Mouse (Mus musculus) neural tube, embryonic 13.5 days (tissue): ENCODE results near the gene Scrn3. TPM values are rescaled to one million over a fixed set of nuclear protein-coding genes. Genes with fewer than 3 reads are reported as not detected.

ENCODE experiments used
- ATAC-seq: fragments of 200-750 bp; cut with Nextera tagmentation; 2 replicates; pipeline ENCODE4 v1.8.0; 2017; ENCODE audit warnings: low read depth, mild to moderate bottlenecking, moderate TSS enrichment, moderate library complexity
- H3K27ac ChIP-seq: fragments of 300-500 bp; sonication (generic); replicated peaks from 2 replicates; pipeline ENCODE4 v1.5.1; 2015; ENCODE audit warnings: moderate library complexity, mild to moderate bottlenecking, inconsistent platforms
- H3K27me3 ChIP-seq: fragments of 300-500 bp; sonication (generic); 2 replicates; pipeline ENCODE4 v1.6.1; 2015; ENCODE audit warnings: mild to moderate bottlenecking, inconsistent platforms
- H3K36me3 ChIP-seq: fragments of 300-500 bp; sonication (generic); 2 replicates; pipeline ENCODE4 v1.6.1; 2015; ENCODE audit warnings: mild to moderate bottlenecking, inconsistent platforms
- H3K4me1 ChIP-seq: fragments of 300-500 bp; sonication (generic); replicated peaks from 2 replicates; pipeline ENCODE4 v1.6.1; 2015; ENCODE audit warnings: inconsistent platforms
- H3K4me2 ChIP-seq: fragments of 300-500 bp; sonication (generic); 2 replicates; pipeline ENCODE4 v1.6.1; 2015; ENCODE audit warnings: inconsistent platforms, mild to moderate bottlenecking, moderate library complexity
- H3K4me3 ChIP-seq: fragments of 300-500 bp; sonication (generic); 2 replicates; pipeline ENCODE4 v1.5.1; 2015; ENCODE audit warnings: mild to moderate bottlenecking, inconsistent platforms
- H3K9ac ChIP-seq: fragments of 300-500 bp; sonication (generic); 2 replicates; pipeline ENCODE4 v1.6.1; 2015; ENCODE audit warnings: moderate library complexity, mild to moderate bottlenecking, inconsistent platforms
- H3K9me3 ChIP-seq: fragments of 300-500 bp; sonication (generic); 2 replicates; pipeline ENCODE4 v1.6.1; 2016; ENCODE audit warnings: inconsistent platforms
- WGBS: fragments of 180-500 bp; shearing (Covaris S2); methylation state at CpG from one replicate; pipeline ENCODE4 v1.1.7; 2015; 5-methylcytosine and 5-hydroxymethylcytosine counted together
- polyA plus RNA-seq: library from polyadenylated mRNA; unstranded; fragments of >200 nt; fragmentation: Nextera tagmentation; extraction: Ambion mirVana; gene quantifications from 2 replicates; pipeline ENCODE4 v1.2.1, GENCODE M21; 2015

Gene Scrn3
- polyA plus RNA-seq, 1 experiment from 2014 or later = 9.0 TPM

- Histone ChIP-seq H3K4me1 (peaks cover 12% of the 10 kb centered on the region; the same call in 1 of the 2 replicates), H3K27me3 (no peaks in the 10 kb centered on the region), H3K36me3 (peaks cover 5% of the 10 kb centered on the region; the same call in 1 of the 2 replicates), H3K27ac (no peak overlapping the region), H3K9ac (no peak overlapping the region), H3K9me3 (no peaks in the 10 kb centered on the region), H3K4me2 (no peak overlapping the region), H3K4me3 (no peak overlapping the region)
- 95% methylated on average over 5 of the region's 5 CpGs for WGBS
- no peak for ATAC-seq
Observed at GRCm38 (mm10) chr2:73343701-73344100, 31.3 kb downstream of the Scrn3 start.

- ATAC-seq = no peak
- Histone ChIP-seq H3K27ac (no peak overlapping the region), H3K9me3 (no peaks in the 10 kb centered on the region), H3K27me3 (no peaks in the 10 kb centered on the region), H3K36me3 (peaks cover 5% of the 10 kb centered on the region; the same call in 1 of the 2 replicates), H3K9ac (no peak overlapping the region), H3K4me2 (no peak overlapping the region), H3K4me3 (no peak overlapping the region), H3K4me1 (peaks cover 12% of the 10 kb centered on the region; the same call in 1 of the 2 replicates)
- 74% methylated on average over 4 of the region's 4 CpGs for WGBS
Observed at GRCm38 (mm10) chr2:73345204-73345603, 32.8 kb downstream of the Scrn3 start.

GRCm38 (mm10) chr2:73346345-73347086, 34.1 kb downstream of the Scrn3 start:
- 0 out of 2 replicates have a peak overlapping the region, but pooled peaks have one; percentile 47 for H3K9ac ChIP-seq
- H3K4me1 ChIP-seq = peaks cover 12% of the 10 kb centered on the region; the same call in 1 of the 2 replicates
- peaks cover 5% of the 10 kb centered on the region; the same call in 1 of the 2 replicates for H3K36me3 ChIP-seq
- no peak overlapping the region for H3K4me2 ChIP-seq
- peak overlapping the region; percentile 52; the same call in 1 of the 2 replicates for H3K27ac ChIP-seq
- H3K27me3 ChIP-seq = no peaks in the 10 kb centered on the region
- H3K4me3 ChIP-seq = no peak overlapping the region
- WGBS = 45% methylated on average over 13 of the region's 13 CpGs
- H3K9me3 ChIP-seq = no peaks in the 10 kb centered on the region
- ATAC-seq = no peak

- no peak for ATAC-seq
- 68% methylated on average over 6 of the region's 6 CpGs for WGBS
- H3K4me1 ChIP-seq = peaks cover 12% of the 10 kb centered on the region; the same call in 1 of the 2 replicates
- H3K36me3 ChIP-seq = peaks cover 5% of the 10 kb centered on the region; the same call in 1 of the 2 replicates
- H3K9ac ChIP-seq = 0 out of 2 replicates have a peak overlapping the region, but pooled peaks have one; percentile 23
- 0 out of 2 replicates have a peak overlapping the region, but pooled peaks have one; percentile 52 for H3K27ac ChIP-seq
- no peaks in the 10 kb centered on the region for H3K27me3 ChIP-seq
- H3K4me2 ChIP-seq = no peak overlapping the region
- no peaks in the 10 kb centered on the region for H3K9me3 ChIP-seq
- no peak overlapping the region for H3K4me3 ChIP-seq
Observed at GRCm38 (mm10) chr2:73347136-73347535, 34.7 kb downstream of the Scrn3 start.

- ATAC-seq = no peak
- Histone ChIP-seq H3K27ac (peak overlapping the region; percentile 42; the same call in 1 of the 2 replicates), H3K36me3 (peaks cover 5% of the 10 kb centered on the region; the same call in 1 of the 2 replicates), H3K4me2 (no peak overlapping the region), H3K27me3 (no peaks in the 10 kb centered on the region), H3K9me3 (no peaks in the 10 kb centered on the region), H3K4me3 (no peak overlapping the region), H3K9ac (no peak overlapping the region), H3K4me1 (peaks cover 12% of the 10 kb centered on the region; the same call in 1 of the 2 replicates)
- WGBS = 54% methylated on average over 9 of the region's 9 CpGs
Observed at GRCm38 (mm10) chr2:73347766-73348165, 35.4 kb downstream of the Scrn3 start.

GRCm38 (mm10) chr2:73348221-73348620, 35.8 kb downstream of the Scrn3 start:
- Histone ChIP-seq H3K4me2 (no peak overlapping the region), H3K36me3 (peaks cover 5% of the 10 kb centered on the region; the same call in 1 of the 2 replicates), H3K27me3 (no peaks in the 10 kb centered on the region), H3K4me3 (no peak overlapping the region), H3K9me3 (no peaks in the 10 kb centered on the region), H3K9ac (no peak overlapping the region), H3K4me1 (peaks cover 12% of the 10 kb centered on the region; the same call in 1 of the 2 replicates), H3K27ac (peak overlapping the region; percentile 42; the same call in 1 of the 2 replicates)
- WGBS = 86% methylated on average over 6 of the region's 6 CpGs
- ATAC-seq = no peak

- Histone ChIP-seq H3K27me3 (no peaks in the 10 kb centered on the region), H3K27ac (no peak overlapping the region), H3K4me1 (peaks cover 9% of the 10 kb centered on the region; the same call in 1 of the 2 replicates), H3K36me3 (peaks cover 11% of the 10 kb centered on the region; the same call in 1 of the 2 replicates), H3K9me3 (no peaks in the 10 kb centered on the region), H3K4me2 (no peak overlapping the region), H3K4me3 (no peak overlapping the region), H3K9ac (no peak overlapping the region)
- ATAC-seq = no peak
- WGBS = 61% methylated on average over 5 of the region's 5 CpGs
Observed at GRCm38 (mm10) chr2:73351496-73351895, 39.1 kb downstream of the Scrn3 start.

GRCm38 (mm10) chr2:73351927-73352374, 39.5 kb downstream of the Scrn3 start:
- no peak overlapping the region; the same call in 1 of the 2 replicates for H3K27ac ChIP-seq
- WGBS = 67% methylated on average over 7 of the region's 7 CpGs
- H3K4me2 ChIP-seq = no peak overlapping the region
- 0 out of 2 replicates have a peak overlapping the region, but pooled peaks have one; percentile 4 for H3K9ac ChIP-seq
- peaks cover 13% of the 10 kb centered on the region; the same call in 1 of the 2 replicates for H3K36me3 ChIP-seq
- no peaks in the 10 kb centered on the region for H3K27me3 ChIP-seq
- ATAC-seq = no peak
- H3K4me3 ChIP-seq = no peak overlapping the region
- no peaks in the 10 kb centered on the region for H3K9me3 ChIP-seq
- peaks cover 5% of the 10 kb centered on the region; the same call in 1 of the 2 replicates for H3K4me1 ChIP-seq

- no peaks in the 10 kb centered on the region for H3K4me1 ChIP-seq
- ATAC-seq = no peak
- H3K4me3 ChIP-seq = no peak overlapping the region
- no peak overlapping the region for H3K9ac ChIP-seq
- no peaks in the 10 kb centered on the region for H3K9me3 ChIP-seq
- H3K27ac ChIP-seq = no peak overlapping the region
- WGBS = 73% methylated on average over 18 of the region's 18 CpGs
- H3K4me2 ChIP-seq = no peak overlapping the region
- H3K27me3 ChIP-seq = no peaks in the 10 kb centered on the region
- peaks cover 24% of the 10 kb centered on the region; the same call in 1 of the 2 replicates for H3K36me3 ChIP-seq
Observed at GRCm38 (mm10) chr2:73357004-73357403, 44.6 kb downstream of the Scrn3 start.

- ATAC-seq = no peak
- whole genome bisulfite sequencing = 93% methylated on average over 5 of the region's 5 CpGs
- H3K9ac ChIP-seq = no peak overlapping the region
- H3K27me3 ChIP-seq = no peaks in the 10 kb centered on the region
- no peak overlapping the region for H3K4me2 ChIP-seq
- no peak overlapping the region for H3K4me3 ChIP-seq
- H3K4me1 ChIP-seq = no peaks in the 10 kb centered on the region
- H3K36me3 ChIP-seq = peaks cover 25% of the 10 kb centered on the region; the same call in 1 of the 2 replicates
- H3K27ac ChIP-seq = no peak overlapping the region
- no peaks in the 10 kb centered on the region for H3K9me3 ChIP-seq
Observed at GRCm38 (mm10) chr2:73359941-73360340, 47.5 kb downstream of the Scrn3 start.

- 89% methylated on average over 2 of the region's 2 CpGs for WGBS
Observed at GRCm38 (mm10) chr2:73360536-73360935, 48.1 kb downstream of the Scrn3 start.

GRCm38 (mm10) chr2:73363448-73363847, 51.0 kb downstream of the Scrn3 start:
- Histone ChIP-seq H3K4me3 (no peak overlapping the region), H3K27ac (no peak overlapping the region), H3K4me1 (no peaks in the 10 kb centered on the region), H3K9ac (no peak overlapping the region), H3K27me3 (no peaks in the 10 kb centered on the region), H3K4me2 (no peak overlapping the region), H3K36me3 (peaks cover 24% of the 10 kb centered on the region; the same call in 1 of the 2 replicates), H3K9me3 (no peaks in the 10 kb centered on the region)
- WGBS = 79% methylated on average over 5 of the region's 5 CpGs
- ATAC-seq = no peak

More at GRCm38 (mm10) chr2:73360536-73360935, 48.1 kb downstream of the Scrn3 start:
- Histone ChIP-seq H3K9ac (no peak overlapping the region), H3K27me3 (no peaks in the 10 kb centered on the region), H3K9me3 (no peaks in the 10 kb centered on the region), H3K27ac (no peak overlapping the region), H3K4me1 (no peaks in the 10 kb centered on the region), H3K36me3 (peaks cover 21% of the 10 kb centered on the region; the same call in 1 of the 2 replicates), H3K4me3 (no peak overlapping the region), H3K4me2 (no peak overlapping the region)
- no peak for ATAC-seq
